Mouse (Mus musculus): ENCODE measurements at regions not wholly inside any gene's neighbourhood (a gene's known extent, or its start where the extent isn't known, plus 50 kb on each side); places are given as distances from the start of the nearest gene placed in this dataset.
"Not testable (repeated sequence)": the region's sequence is repeated elsewhere in the genome, so short reads cannot be mapped to it uniquely, and the experiment has no call there.

DNA sequence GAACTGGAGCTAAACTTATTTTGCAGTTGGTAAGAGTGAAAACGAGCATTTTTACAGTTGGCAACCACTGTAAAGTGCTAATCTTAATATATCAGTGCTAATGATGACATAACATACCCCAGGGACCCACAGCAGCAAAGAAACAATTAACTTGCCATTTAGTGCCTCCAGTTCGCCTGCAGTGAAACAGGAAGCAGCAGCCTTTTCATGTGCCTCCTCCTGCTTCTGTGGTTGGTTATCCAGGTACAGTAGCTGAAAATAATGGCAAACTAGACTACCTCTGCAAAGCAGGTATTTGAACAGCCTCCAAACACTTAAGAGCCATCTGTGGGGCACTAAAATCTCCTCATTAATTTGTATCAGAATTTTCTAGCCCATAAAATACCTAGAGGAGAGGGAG, 584.8 kb upstream of the Pfkp start:
- no peak for DNase-seq (ENCODE audit: low spot score in 2 of 2)
- intact Hi-C loops (cut with DNase I): no loop called here

DNA sequence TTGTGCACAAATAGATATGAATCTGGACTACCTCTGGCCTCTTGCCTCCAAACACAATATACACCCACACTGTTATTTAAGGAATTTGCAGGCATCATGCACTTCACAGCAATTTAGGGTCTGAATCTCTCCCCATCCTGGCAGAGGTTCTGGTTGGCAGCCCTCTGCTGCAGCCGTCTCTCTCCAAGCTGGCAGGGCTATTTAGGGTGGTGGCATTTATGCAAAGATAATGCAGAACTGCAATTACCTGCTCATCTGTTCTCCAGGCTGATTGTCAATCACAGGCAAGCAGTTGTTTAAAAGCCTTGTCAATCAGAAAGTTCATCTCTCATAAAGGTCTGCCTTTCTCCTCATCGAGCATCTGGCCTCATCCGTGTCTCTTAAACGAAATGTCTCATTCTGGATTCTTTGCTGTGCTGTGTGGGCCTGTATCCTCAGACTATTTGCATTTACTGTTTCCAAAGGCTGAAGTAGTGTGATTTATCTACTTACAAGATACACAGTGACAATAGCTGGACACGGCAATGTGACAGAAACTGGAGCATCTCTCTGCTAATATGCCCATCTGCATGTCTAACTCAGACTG, 558.1 kb upstream of the Pfkp start:
- intact Hi-C loops (cut with DNase I): no loop called here
- peak in 1 of 2 experiments; percentile 8 for DNase-seq (ENCODE audit: low spot score in 2 of 2)

DNA sequence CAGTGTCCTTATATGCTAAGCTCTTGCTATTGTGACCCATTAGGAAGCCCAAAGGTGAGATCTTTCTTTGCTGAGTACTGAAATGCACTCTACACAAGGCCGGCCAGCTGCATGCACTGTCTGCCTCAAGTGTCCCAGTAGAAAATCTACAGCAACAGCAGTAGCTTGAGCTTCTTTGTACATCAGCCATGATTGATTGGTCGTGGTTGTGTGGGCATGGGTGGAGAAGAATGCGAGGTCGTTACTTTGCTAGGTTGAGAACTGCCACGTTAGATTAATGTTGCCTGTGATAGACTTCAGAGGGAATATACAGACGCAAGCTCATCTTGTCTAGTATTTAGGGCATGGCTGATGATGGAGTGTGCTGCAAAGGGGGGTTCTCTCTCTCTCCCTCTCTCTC, 547.4 kb upstream of the Pfkp start:
- intact Hi-C loops (cut with DNase I): no loop called here
- DNase-seq (ENCODE audit: low spot score in 2 of 2): no peak

DNA sequence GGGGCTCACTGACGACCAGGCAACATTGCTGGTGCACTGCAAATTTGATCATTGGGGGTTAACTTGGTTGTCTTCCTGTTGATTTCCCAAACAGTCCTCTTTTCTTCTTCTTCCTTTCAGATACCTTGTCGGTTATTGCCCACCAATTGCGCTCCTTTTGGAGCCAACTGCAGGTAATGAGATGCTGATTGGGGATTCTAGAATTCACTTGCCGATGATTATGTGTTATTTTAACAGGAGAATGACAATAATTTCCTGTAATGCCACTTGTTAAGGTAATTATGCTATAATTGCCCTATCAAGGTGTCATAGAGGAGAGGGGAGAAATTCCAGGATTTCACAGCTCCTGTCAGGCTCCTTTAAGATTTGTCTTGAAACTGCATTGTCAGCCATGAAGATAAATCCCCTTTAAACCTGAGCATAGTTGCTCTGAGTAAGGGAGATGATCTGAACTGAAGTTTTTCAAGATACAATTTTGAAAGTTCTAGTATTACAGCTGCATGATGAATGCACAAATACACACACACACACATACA, 533.7 kb upstream of the Pfkp start:
- DNase-seq (ENCODE audit: low spot score in 2 of 2): no peak
- intact Hi-C loops (cut with DNase I): no loop called here

DNA sequence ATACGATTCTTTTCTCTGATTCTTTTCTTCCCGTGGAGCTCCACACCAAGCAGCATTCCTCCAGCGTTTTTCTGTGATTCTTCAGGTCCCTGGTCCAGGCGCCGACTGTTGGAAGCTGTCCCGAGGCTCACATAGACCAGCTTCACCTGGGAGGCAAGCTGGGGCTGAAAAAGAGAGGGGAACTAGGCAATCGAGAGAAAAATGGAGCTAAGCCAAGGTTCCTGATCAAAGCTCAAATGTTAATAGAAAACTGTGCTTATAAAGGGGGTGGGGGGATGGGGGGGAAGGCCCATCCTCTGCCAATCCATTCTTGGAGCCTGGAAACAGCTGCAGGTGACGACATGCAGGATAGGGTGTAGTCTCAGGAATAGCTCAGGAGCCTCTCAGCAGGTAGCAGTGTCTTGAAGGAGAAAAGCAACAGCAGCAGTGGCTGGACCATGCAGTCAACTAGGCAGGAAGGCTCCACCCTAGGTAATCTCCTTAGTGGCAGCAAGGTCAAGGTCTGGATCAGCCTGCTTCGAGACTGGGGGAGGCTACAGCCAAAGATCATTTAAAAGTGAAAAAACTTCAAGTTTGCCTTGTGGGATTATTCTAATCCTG, 527.1 kb upstream of the Pfkp start:
- intact Hi-C loops (cut with DNase I): no loop called here
- DNase-seq (ENCODE audit: low spot score in 2 of 2): no peak

DNA sequence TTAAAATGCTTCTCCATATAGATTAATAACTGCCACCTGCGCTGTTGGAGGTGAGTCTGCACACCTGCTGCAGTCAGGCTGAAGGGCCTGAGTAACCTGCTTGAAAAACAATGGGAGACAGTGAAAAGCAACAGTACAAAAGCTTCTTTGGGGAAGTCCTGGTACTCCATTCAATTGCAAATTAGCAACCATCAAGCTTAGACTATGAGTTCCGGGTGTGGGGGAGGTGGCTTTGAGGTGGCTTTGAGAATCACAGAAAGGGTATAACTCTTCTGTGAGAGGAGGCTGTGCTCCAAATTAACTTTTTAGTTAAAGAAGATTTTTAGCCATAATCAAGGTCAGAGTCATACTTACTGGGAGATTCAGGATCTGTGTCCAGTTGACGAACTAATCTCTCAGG, 521.5 kb upstream of the Pfkp start:
- DNase-seq (ENCODE audit: low spot score in 2 of 2); intact Hi-C loops (cut with DNase I): not testable (repeated sequence)

DNA sequence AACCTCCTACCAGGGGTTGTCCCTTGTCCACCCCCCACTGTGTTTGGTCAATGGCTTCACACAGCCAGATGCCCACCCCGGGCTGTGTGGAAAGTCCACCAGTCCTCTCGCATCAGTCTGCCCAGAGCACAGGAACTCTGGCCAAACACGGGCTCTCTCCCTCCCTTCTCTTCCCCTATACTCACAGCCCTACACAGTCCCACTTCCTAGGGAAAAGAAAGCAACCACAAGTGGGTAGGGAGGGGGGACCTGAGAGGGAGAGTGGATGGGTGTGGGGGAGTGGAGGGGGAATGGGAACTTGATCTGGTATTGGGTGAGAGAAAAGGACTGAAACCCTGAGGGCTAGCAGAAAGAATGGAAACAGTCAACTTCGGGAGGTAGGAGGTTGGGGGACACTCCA, 497.8 kb upstream of the Pfkp start:
- no peak for DNase-seq (ENCODE audit: low spot score in 2 of 2)
- intact Hi-C loops (cut with DNase I): no loop called here

DNA sequence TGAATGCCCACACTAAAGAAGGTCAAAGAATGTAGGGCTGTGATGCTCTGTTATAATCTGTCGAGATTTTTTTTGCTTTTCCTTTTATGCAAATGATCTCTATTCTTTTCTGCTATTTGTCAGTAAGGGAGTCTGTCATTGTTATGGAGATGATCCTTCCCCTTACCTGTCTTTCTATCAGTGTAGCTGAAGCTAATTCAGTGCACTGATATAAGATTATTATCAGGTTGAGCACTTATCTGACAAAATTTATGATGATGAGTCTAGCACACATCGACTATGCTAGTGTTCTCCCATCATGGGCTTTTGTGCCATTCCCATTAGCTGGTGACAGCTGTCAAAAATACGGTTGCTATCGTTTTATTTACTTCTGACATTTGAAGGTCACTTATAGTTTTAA, 462.0 kb upstream of the Pfkp start:
- DNase-seq (ENCODE audit: low spot score in 2 of 2): no peak
- intact Hi-C loops (cut with DNase I): no loop called here

DNA sequence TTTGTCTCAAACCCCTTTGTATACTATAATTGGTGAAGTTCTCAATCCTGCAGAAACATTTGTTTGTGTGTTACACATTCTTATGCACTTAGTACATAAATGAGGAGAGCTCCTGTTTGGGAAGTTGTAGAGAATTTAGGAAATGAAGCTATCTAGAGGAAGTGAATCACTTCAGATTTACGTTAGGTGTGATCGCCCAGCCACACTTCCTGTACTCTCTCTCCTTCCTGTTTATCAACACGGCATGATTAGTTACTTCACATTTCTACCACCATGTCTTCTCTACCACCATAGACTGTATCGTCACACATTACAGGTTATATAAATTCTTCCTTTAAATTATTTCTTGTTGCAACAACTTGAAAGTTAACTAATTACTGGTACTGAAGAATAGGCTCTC, 454.7 kb upstream of the Pfkp start:
- no peak for DNase-seq (ENCODE audit: low spot score in 2 of 2)
- intact Hi-C loops (cut with DNase I): no loop called here

DNA sequence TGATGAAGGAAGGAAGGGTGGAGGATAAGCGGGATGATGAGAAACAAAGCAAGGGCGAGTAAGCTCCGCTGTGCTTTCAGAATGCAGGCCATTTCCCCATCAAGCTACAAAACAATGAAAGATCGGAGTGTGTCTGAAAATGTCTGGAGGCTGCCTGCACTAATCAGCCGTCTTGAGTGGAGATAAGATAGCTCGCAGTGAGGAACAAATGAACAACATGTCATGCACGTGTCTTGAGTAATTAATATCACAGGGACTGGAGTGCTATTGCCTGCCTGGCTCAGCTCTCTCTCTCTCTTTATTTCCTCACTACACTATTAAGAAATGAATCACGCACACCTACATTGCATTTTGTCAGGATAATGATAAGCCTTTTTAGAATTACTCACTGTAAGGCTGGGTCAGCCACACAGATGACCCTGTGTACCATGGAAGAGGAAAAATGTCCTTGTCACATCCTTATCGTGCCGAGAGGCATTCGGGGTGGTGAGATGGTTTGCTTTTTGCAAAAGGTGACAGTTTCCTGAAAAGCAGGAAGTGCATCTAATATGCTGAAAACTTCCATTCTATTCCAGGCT, 444.6 kb upstream of the Pfkp start:
- DNase-seq (ENCODE audit: low spot score in 2 of 2): no peak
- intact Hi-C loops (cut with DNase I): no loop called here

DNA sequence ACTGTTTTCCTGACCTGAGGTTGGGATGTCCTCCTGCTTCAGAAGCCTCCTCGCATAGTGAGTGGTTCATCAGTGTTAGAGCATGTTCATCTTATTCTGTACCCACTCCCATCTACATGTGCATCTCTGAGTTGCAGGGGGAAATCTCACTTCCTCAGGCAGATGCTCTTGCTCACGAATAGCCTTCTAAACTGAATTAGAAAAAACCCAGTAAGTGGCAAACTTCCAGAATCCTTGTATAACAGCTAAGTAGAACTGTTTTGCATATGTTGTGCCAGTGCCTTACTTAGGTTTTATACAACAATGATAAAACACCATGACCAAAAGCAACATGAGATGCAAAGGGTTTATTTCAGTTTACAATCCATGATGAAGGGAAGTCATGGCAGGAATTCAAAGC, 442.3 kb upstream of the Pfkp start:
- intact Hi-C loops (cut with DNase I): no loop called here
- DNase-seq (ENCODE audit: low spot score in 2 of 2): peak; percentile 28 to 79

DNA sequence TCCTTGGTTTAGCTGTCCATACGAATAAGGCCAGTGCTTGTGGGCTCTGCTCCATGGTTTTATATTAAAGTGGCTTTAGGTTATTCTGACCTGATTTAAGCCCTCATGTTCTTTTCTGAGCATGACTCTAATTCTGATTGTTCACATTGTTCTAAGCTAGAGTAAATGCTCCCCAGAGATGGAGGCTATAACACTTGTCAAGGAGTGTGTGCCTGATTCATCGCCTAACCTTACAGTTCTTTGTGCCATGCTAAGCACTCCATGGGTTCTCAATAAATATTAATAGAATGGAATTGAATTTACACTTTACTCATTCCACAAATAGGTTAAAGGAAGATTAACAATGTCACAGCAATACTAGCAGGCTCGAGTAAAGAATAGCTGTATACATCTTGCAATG, 417.6 kb upstream of the Pfkp start:
- intact Hi-C loops (cut with DNase I): no loop called here
- no peak for DNase-seq (ENCODE audit: low spot score in 2 of 2)

DNA sequence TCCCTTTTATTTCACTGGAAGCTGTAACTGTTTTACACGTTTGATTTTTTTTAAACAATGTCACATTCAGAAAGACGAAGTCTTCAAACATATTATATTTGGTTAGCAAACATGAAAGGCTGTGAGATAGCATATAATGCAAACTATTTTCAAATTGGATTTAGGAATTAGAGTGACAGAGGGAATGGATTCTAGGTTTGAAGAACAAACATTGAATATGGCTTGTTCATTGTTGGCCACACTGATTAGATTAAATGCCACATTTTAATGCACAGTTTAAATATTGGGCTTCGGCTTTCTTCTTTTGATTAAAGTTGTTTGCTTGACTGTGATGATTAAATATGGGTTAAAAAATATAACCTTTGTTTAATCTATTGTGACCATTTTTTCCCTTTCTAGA, 415.1 kb upstream of the Pfkp start:
- DNase-seq (ENCODE audit: low spot score in 2 of 2): no peak
- intact Hi-C loops (cut with DNase I): no loop called here

DNA sequence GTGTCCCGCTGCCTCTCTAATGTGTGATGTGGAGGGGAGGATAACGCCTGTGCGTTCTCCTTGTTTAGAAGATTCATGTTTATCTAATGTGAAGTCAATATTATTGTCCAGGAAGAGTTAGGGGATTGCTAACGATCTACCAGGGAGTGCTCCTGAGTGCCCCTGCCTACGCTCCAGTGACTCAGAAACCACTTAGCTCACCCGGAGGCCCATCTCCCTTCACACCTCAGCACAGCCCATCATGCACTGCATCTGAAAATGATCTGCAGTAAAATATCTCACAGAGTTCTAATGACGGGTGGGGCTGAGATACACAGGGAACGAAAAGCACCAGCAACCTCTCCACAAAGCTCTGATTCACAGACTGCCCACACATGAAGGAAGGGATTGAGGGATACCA, 409.0 kb upstream of the Pfkp start:
- DNase-seq (ENCODE audit: low spot score in 2 of 2): peak in 1 of 2 experiments; percentile 2
- intact Hi-C loops (cut with DNase I): no loop called here

Small RNA genes lying in the stretch of these regions (microRNA-seq; reads per million reads assigned to microRNA genes)
- 0 reads per million in 2 experiments for gene Gm22689

All from left cerebral cortex, postnatal 14 days (tissue).